Mouse (Mus musculus): ENCODE measurements at regions not wholly inside any gene's neighbourhood (a gene's known extent, or its start where the extent isn't known, plus 50 kb on each side); places are given as distances from the start of the nearest gene placed in this dataset.
A peak's percentile ranks its signal among the peaks of the same experiment; 100 is the strongest.

GRCm38 (mm10) chrX:107477066-107477465, 73.9 kb upstream of the Itm2a start:
- no peak for TF ChIP-seq POLR2A (IDR thresholded peaks at IDR 0.05; ENCODE audit: borderline replicate concordance, extremely low read depth, insufficient read depth, insufficient read length, poor library complexity, severe bottlenecking)
- peak; percentile 66; the same call in 1 of the 2 replicates for TF ChIP-seq CTCF (IDR thresholded peaks at IDR 0.05; ENCODE audit: borderline replicate concordance, extremely low read depth, insufficient read depth, insufficient read length)
- DNase-seq (ENCODE audit: low read depth) = peak; percentile 69

GRCm38 (mm10) chrX:107469242-107469641, 66.1 kb upstream of the Itm2a start:
- no peak for DNase-seq (ENCODE audit: low read depth)
- TF ChIP-seq CTCF (IDR thresholded peaks at IDR 0.05; ENCODE audit: borderline replicate concordance, extremely low read depth, insufficient read depth, insufficient read length) (no peak), POLR2A (IDR thresholded peaks at IDR 0.05; ENCODE audit: borderline replicate concordance, extremely low read depth, insufficient read depth, insufficient read length, poor library complexity, severe bottlenecking) (no peak)

Measured in brain, embryonic 14.5 days (tissue).